In genomic region chrX:166229750-166230149, GRCm38 (mm10) we compare ENCODE assay signal across 20 mouse cellular contexts. TPM values are rescaled to one million over a fixed set of nuclear protein-coding genes. Genes with fewer than 3 reads are reported as not detected.
DNase-seq lines count a peak whose midpoint lies in the region; ATAC-seq and TF ChIP-seq lines count a peak whose summit lies in the region.
"Had no signal": no experiment of that assay in that cellular context is flagged by ENCODE, and none has a peak within 500 bp of the region (broad histone marks: within the 10 kb centered on the region; RNA-seq: fewer than 3 reads in every experiment).

No protein-coding gene starts in this region.

- no peak overlapping the region for H3K27ac ChIP-seq in MEL (ENCODE audit: control insufficient read depth, low read depth, low read length)
- H3K27ac ChIP-seq: embryonic facial prominence, embryonic 13.5 days; forebrain, embryonic 12.5 days; heart, embryonic 13.5 days; hindbrain, embryonic 15.5 days had no signal

- no peak for TF ChIP-seq POLR2A in MEL (IDR thresholded peaks at IDR 0.05; ENCODE audit: control insufficient read depth in 1 of 2, insufficient read depth in 1 of 2, low read depth in 1 of 2, low read length in 2 of 2, poor library complexity in 1 of 2)

- H3K36me3 ChIP-seq in MEL (ENCODE audit: control insufficient read depth in 1 of 2, insufficient read depth in 2 of 2, low read length in 2 of 2) = no peaks in the 10 kb centered on the region
- H3K36me3 ChIP-seq: embryonic facial prominence, embryonic 13.5 days; forebrain, embryonic 12.5 days; G1E; heart, embryonic 13.5 days; hindbrain, embryonic 15.5 days had no signal

- H3K9me3 ChIP-seq in MEL (replicated peaks; ENCODE audit: insufficient read depth, low read length) = no peaks in the 10 kb centered on the region
- H3K9me3 ChIP-seq: embryonic facial prominence, embryonic 13.5 days; forebrain, embryonic 12.5 days; G1E; heart, embryonic 13.5 days; hindbrain, embryonic 15.5 days had no signal

- H3K27me3 ChIP-seq in MEL (ENCODE audit: control insufficient read depth in 1 of 2, insufficient read depth in 2 of 2, low read length in 2 of 2) = no peaks in the 10 kb centered on the region
- H3K27me3 ChIP-seq: hindbrain, embryonic 15.5 days had no signal

- no peak for TF ChIP-seq CTCF in MEL (IDR thresholded peaks at IDR 0.05 in 2 of 3, conservative IDR thresholded peaks at IDR 0.05 in 1 of 3; ENCODE audit: control insufficient read depth in 1 of 3, insufficient read depth in 1 of 3, low read depth in 2 of 3, low read length in 3 of 3, poor library complexity in 1 of 3, severe bottlenecking in 1 of 3)

- peak; percentile 84 for ATAC-seq in inflammation-experienced regulatory T-cells, adult 6 months
- ATAC-seq: forebrain, postnatal 0 days had no signal

- no peak for TF ChIP-seq RAD21 in MEL (IDR thresholded peaks at IDR 0.05; ENCODE audit: low read depth, low read length)

- TF ChIP-seq EP300 in MEL (IDR thresholded peaks at IDR 0.05; ENCODE audit: low read depth in 1 of 2, low read length in 2 of 2) = no peak

- H3K4me1 ChIP-seq in MEL (ENCODE audit: control insufficient read depth in 1 of 2, insufficient read depth in 2 of 2, low read length in 2 of 2) = no peaks in the 10 kb centered on the region
- H3K4me1 ChIP-seq: embryonic facial prominence, embryonic 13.5 days; forebrain, embryonic 12.5 days; heart, embryonic 13.5 days; hindbrain, embryonic 15.5 days had no signal

- H3K4me3 ChIP-seq in MEL (ENCODE audit: control insufficient read depth in 1 of 2, insufficient read depth in 1 of 2, low read depth in 2 of 2, low read length in 2 of 2) = no peak overlapping the region
- H3K4me3 ChIP-seq: embryonic facial prominence, embryonic 13.5 days; forebrain, embryonic 12.5 days; heart, embryonic 13.5 days; hindbrain, embryonic 15.5 days had no signal

- H3K9ac ChIP-seq in MEL (ENCODE audit: control insufficient read depth, low read depth, low read length, poor library complexity, severe bottlenecking) = no peak overlapping the region
- H3K9ac ChIP-seq: embryonic facial prominence, embryonic 13.5 days; forebrain, embryonic 12.5 days; forebrain, postnatal 0 days; heart, embryonic 13.5 days; hindbrain, embryonic 15.5 days had no signal

- H3K79me2 ChIP-seq in MEL (ENCODE audit: control insufficient read depth, insufficient read depth, low read length, poor library complexity) = no peaks in the 10 kb centered on the region

- DNase-seq in CD4-positive helper T cell, adult 2 months (ENCODE audit: low read depth, low spot score) = peak; percentile 62
- DNase-seq in MEL (ENCODE audit: low read depth, low spot score) = no peak
- DNase-seq in adrenal gland, adult 18-20 months (ENCODE audit: low spot score in 2 of 2) = no peak
- DNase-seq in heart, adult 8-10 months (ENCODE audit: low spot score) = no peak
- no peak for DNase-seq in left cerebral cortex, adult 9 months (ENCODE audit: low spot score in 2 of 2)
- DNase-seq: adrenal gland, adult 2 months; adrenal gland, postnatal 25 days; B cell, adult 2 months; cerebellum, adult 18-20 months; cerebellum, adult 9-11 months; cerebellum, postnatal 36 days; forebrain, postnatal 0 days; gastrocnemius, postnatal 14 days; heart, postnatal 36 days had no signal

TF ChIP-seq in MEL, 35 proteins besides CTCF, POLR2A, EP300 and RAD21:
- TF ChIP-seq ZNF384 (IDR thresholded peaks at IDR 0.05; ENCODE audit: low read depth, low read length) = no peak
- peak; percentile 13; the same call in 1 of the 2 replicates for TF ChIP-seq ETS1 (IDR thresholded peaks at IDR 0.05; ENCODE audit: low read depth, low read length)

RNA-seq across cellular contexts. Expression of gene Gpm6b, which starts 9.0 kb away (rescaled TPM):
- 2.9 and 4.9 TPM in 2 replicates for total RNA-seq in MEL (2012; rRNA removed)
- polyA plus RNA-seq in MEL (2012; ENCODE audit: insufficient read depth in 1 of 2, insufficient read length in 2 of 2, low read depth in 1 of 2, low replicate concordance in 2 of 2, missing spikeins in 1 of 2) = 10 to 100 TPM in 1 of 2 experiments, not detected in 1; 13.2 TPM
- 10 to 100 TPM; 25.8 to 61.6 (median 50.7) TPM for polyA plus RNA-seq in inflammation-experienced regulatory T-cells, adult 6 months (2017; shearing (Covaris generic))
- 1 to 10 TPM; 4.2 to 7.2 TPM for total RNA-seq in adrenal gland, adult 18-20 months (2021)
- total RNA-seq in heart, adult 8-10 months (2022) = 10 to 100 TPM; 10.5 to 11.3 (median 10.5) TPM
- polyA plus RNA-seq: G1E had no signal

RNA-seq across cellular contexts. Expression of gene Gemin8, which starts 59.5 kb away (rescaled TPM):
- 13.2 and 15.1 TPM in 2 replicates for total RNA-seq in MEL (2012; rRNA removed)
- polyA plus RNA-seq in MEL (2012; ENCODE audit: insufficient read depth in 1 of 2, insufficient read length in 2 of 2, low read depth in 1 of 2, low replicate concordance in 2 of 2, missing spikeins in 1 of 2) = 10 to 100 TPM in 1 of 2 experiments, not detected in 1; 35.8 TPM
- polyA plus RNA-seq in inflammation-experienced regulatory T-cells, adult 6 months (2017; shearing (Covaris generic)) = 10 to 100 TPM; 15.7 to 40.9 (median 25.3) TPM
- 1 to 10 TPM; 5.2 to 7.8 TPM for total RNA-seq in adrenal gland, adult 18-20 months (2021)
- total RNA-seq in heart, adult 8-10 months (2022) = 1 to 10 TPM; 2.0 to 3.1 (median 2.9) TPM
